Mouse (Mus musculus) cortical plate, adult 2 months (tissue): Measurements from ENCODE around the gene Tmem9b.

ENCODE experiments used
- CTCF ChIP-seq: fragments of 200-500 bp; IDR thresholded peaks from 2 replicates; pipeline ENCODE4 v1.5.1; 2011; ENCODE audit warnings: mild to moderate bottlenecking, control low read depth, low read length; ENCODE audit not compliant: insufficient read depth; ENCODE audit errors: extremely low read depth
- POLR2A ChIP-seq: fragments of 200-500 bp; IDR thresholded peaks from 2 replicates; pipeline ENCODE4 v1.6.1; 2011; ENCODE audit warnings: mild to moderate bottlenecking, low read length, control low read depth; ENCODE audit not compliant: insufficient read depth; ENCODE audit errors: extremely low read depth

DNA sequence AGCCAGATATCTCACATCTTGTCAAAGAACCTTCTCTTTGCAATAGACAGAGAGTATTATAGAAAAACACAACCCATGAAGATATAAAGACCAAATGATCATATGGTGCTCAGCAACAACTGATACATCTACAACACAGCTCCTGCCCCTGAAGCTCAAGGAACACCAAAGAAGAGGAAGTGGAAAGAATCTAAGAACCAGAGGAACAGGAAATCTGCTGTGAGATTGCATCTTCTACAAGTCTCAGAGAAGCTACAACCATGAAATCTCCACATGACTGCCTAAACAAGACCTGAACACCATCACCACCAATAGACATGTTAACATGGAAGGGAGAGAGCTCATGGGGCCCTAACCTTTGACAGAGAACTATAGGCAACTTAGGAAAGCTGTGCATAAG, 19.6 kb upstream of the Tmem9b start:
- TF ChIP-seq POLR2A (no peak), CTCF (no peak)
